Mouse (Mus musculus) CH12.LX (cell line): ENCODE data around the gene Olfr520. TPM values are rescaled to one million over a fixed set of nuclear protein-coding genes. Genes with fewer than 3 reads are reported as not detected.

Experiments
- DNase-seq: peaks from one replicate; pipeline ENCODE4 v3.0.0-alpha.2; 2013; ENCODE audit errors: extremely low read depth
- H3K27ac ChIP-seq: 2 replicates; pipeline ENCODE4 v1.5.1; 2012; ENCODE audit warnings: low read depth, mild to moderate bottlenecking, control low read depth, moderate library complexity; ENCODE audit not compliant: insufficient read depth
- H3K27me3 ChIP-seq: replicated peaks from 2 replicates; pipeline ENCODE3; 2012; ENCODE audit warnings: inconsistent platforms
- H3K36me3 ChIP-seq, 2 experiments: replicated peaks in 1 of 2; 2 replicates each; pipeline versions ENCODE3 to v1.6.1; 2012; ENCODE audit warnings: inconsistent platforms in 1 of 2, low read length in 1 of 2, mild to moderate bottlenecking in 1 of 2, mixed read lengths in 1 of 2, moderate library complexity in 1 of 2; ENCODE audit not compliant: control insufficient read depth in 1 of 2, insufficient read depth in 1 of 2
- H3K4me1 ChIP-seq, 2 experiments: 2 replicates each; pipeline ENCODE4 v1.6.1; 2012; ENCODE audit warnings: inconsistent platforms in 1 of 2, moderate library complexity in 1 of 2; ENCODE audit not compliant: insufficient read depth in 2 of 2, control insufficient read depth in 1 of 2
- H3K4me2 ChIP-seq: 2 replicates; pipeline ENCODE4 v1.6.1; 2012; ENCODE audit warnings: low read depth, mild to moderate bottlenecking, control low read depth; ENCODE audit not compliant: poor library complexity, insufficient read depth, severe bottlenecking
- H3K4me3 ChIP-seq, 3 experiments: fragments of 150-350 bp in 1 of 3; sonication (generic) in 1 of 3; replicated peaks in 1 of 3; 2 replicates each; pipeline versions ENCODE3 to v1.5.1; 2011 to 2012; ENCODE audit warnings: low read depth in 2 of 3, low read length in 2 of 3, mild to moderate bottlenecking in 2 of 3, moderate library complexity in 2 of 3, control low read depth in 1 of 3, improper control_type of control experiment in 1 of 3, inconsistent platforms in 1 of 3, mixed read lengths in 1 of 3; ENCODE audit not compliant: poor library complexity in 1 of 3
- H3K79me2 ChIP-seq: replicated peaks from 2 replicates; pipeline ENCODE4 v1.6.1; 2012; ENCODE audit warnings: mild to moderate bottlenecking, moderate library complexity; ENCODE audit not compliant: control insufficient read depth, poor library complexity, insufficient read depth, severe bottlenecking; ENCODE audit errors: extremely low read depth
- H3K9ac ChIP-seq: 2 replicates; pipeline ENCODE4 v1.6.1; 2012; ENCODE audit warnings: low read depth, mild to moderate bottlenecking, control low read depth, moderate library complexity; ENCODE audit not compliant: insufficient read depth
- H3K9me3 ChIP-seq: replicated peaks from 2 replicates; pipeline ENCODE3; 2012; ENCODE audit warnings: low read length, inconsistent platforms, mixed read lengths
- CTCF ChIP-seq, 2 experiments: IDR thresholded peaks in 1 of 2; conservative IDR thresholded peaks in 1 of 2; 2 replicates each; pipeline ENCODE4 v1.5.1; 2011 to 2012; ENCODE audit warnings: low read depth in 2 of 2, low read length in 2 of 2, improper control_type of control experiment in 1 of 2, inconsistent platforms in 1 of 2, mild to moderate bottlenecking in 1 of 2, moderate library complexity in 1 of 2
- ELF1 ChIP-seq: IDR thresholded peaks from 2 replicates; pipeline ENCODE4 v1.6.1; 2014; ENCODE audit warnings: low read depth, mild to moderate bottlenecking, inconsistent platforms, low read length, improper control_type of control experiment
- EP300 ChIP-seq: IDR thresholded peaks from 2 replicates; pipeline ENCODE4 v1.6.1; 2011; ENCODE audit warnings: low read length, improper control_type of control experiment
- GABPA ChIP-seq: IDR thresholded peaks from 2 replicates; pipeline ENCODE4 v1.6.1; 2012; ENCODE audit warnings: low read depth, low read length, improper control_type of control experiment, inconsistent platforms; ENCODE audit not compliant: insufficient replicate concordance
- HCFC1 ChIP-seq: IDR thresholded peaks from 2 replicates; pipeline ENCODE4 v1.6.1; 2012; ENCODE audit warnings: low read depth, mild to moderate bottlenecking, inconsistent platforms, low read length, improper control_type of control experiment
- IRF4 ChIP-seq: IDR thresholded peaks from 2 replicates; pipeline ENCODE4 v1.6.1; 2014; ENCODE audit warnings: low read depth, mild to moderate bottlenecking, inconsistent platforms, low read length, improper control_type of control experiment
- JUN ChIP-seq: IDR thresholded peaks from 2 replicates; pipeline ENCODE4 v1.6.1; 2011; ENCODE audit warnings: low read depth, mild to moderate bottlenecking, low read length, improper control_type of control experiment, moderate library complexity; ENCODE audit not compliant: insufficient read depth
- JUND ChIP-seq: conservative IDR thresholded peaks from 2 replicates; pipeline ENCODE4 v1.6.1; 2011; ENCODE audit warnings: low read depth, low read length, improper control_type of control experiment
- KAT2A ChIP-seq: IDR thresholded peaks from 2 replicates; pipeline ENCODE4 v1.6.1; 2012; ENCODE audit warnings: low read length, improper control_type of control experiment, inconsistent platforms; ENCODE audit not compliant: insufficient replicate concordance
- MAFK ChIP-seq: IDR thresholded peaks from 2 replicates; pipeline ENCODE4 v1.6.1; 2011; ENCODE audit warnings: low read length, improper control_type of control experiment; ENCODE audit not compliant: insufficient replicate concordance
- MAX ChIP-seq: IDR thresholded peaks from 2 replicates; pipeline ENCODE4 v1.6.1; 2011; ENCODE audit warnings: low read length, improper control_type of control experiment
- MAZ ChIP-seq: IDR thresholded peaks from 2 replicates; pipeline ENCODE4 v1.6.1; 2012; ENCODE audit warnings: low read depth, mild to moderate bottlenecking, inconsistent platforms, low read length, improper control_type of control experiment, moderate library complexity
- MEF2A ChIP-seq: IDR thresholded peaks from 2 replicates; pipeline ENCODE4 v1.6.1; 2014; ENCODE audit warnings: low read depth, mild to moderate bottlenecking, inconsistent platforms, low read length, improper control_type of control experiment, borderline replicate concordance
- NELFE ChIP-seq: IDR thresholded peaks from 2 replicates; pipeline ENCODE4 v1.6.1; 2011; ENCODE audit warnings: low read depth, low read length, improper control_type of control experiment
- NRF1 ChIP-seq: IDR thresholded peaks from 2 replicates; pipeline ENCODE4 v1.6.1; 2014; ENCODE audit warnings: low read depth, mild to moderate bottlenecking, inconsistent platforms, low read length, improper control_type of control experiment, moderate library complexity
- PAX5 ChIP-seq: IDR thresholded peaks from 2 replicates; pipeline ENCODE4 v1.6.1; 2012; ENCODE audit warnings: low read length, inconsistent platforms, mixed read lengths
- POLR2A ChIP-seq: IDR thresholded peaks from 2 replicates; pipeline ENCODE4 v1.6.1; 2011; ENCODE audit warnings: low read depth, mild to moderate bottlenecking, improper control_type of control experiment, low read length
- RAD21 ChIP-seq: IDR thresholded peaks from 2 replicates; pipeline ENCODE4 v1.6.1; 2011; ENCODE audit warnings: low read depth, mild to moderate bottlenecking, low read length, improper control_type of control experiment, moderate library complexity
- RCOR1 ChIP-seq: conservative IDR thresholded peaks from 2 replicates; pipeline ENCODE4 v1.6.1; 2012; ENCODE audit warnings: low read depth, mild to moderate bottlenecking, inconsistent platforms, low read length, improper control_type of control experiment
- SIN3A ChIP-seq: IDR thresholded peaks from 2 replicates; pipeline ENCODE4 v1.6.1; 2012; ENCODE audit warnings: low read length, improper control_type of control experiment, inconsistent platforms
- SMC3 ChIP-seq: IDR thresholded peaks from 2 replicates; pipeline ENCODE4 v1.6.1; 2011; ENCODE audit warnings: low read depth, low read length, improper control_type of control experiment
- TBP ChIP-seq: conservative IDR thresholded peaks from 2 replicates; pipeline ENCODE4 v1.6.1; 2011; ENCODE audit warnings: low read depth, low read length, improper control_type of control experiment
- TCF12 ChIP-seq: IDR thresholded peaks from 2 replicates; pipeline ENCODE4 v1.6.1; 2014; ENCODE audit warnings: low read depth, mild to moderate bottlenecking, inconsistent platforms, low read length, improper control_type of control experiment
- UBTF ChIP-seq: IDR thresholded peaks from 2 replicates; pipeline ENCODE4 v1.6.1; 2012; ENCODE audit warnings: low read depth, mild to moderate bottlenecking, inconsistent platforms, low read length, improper control_type of control experiment, moderate library complexity
- USF1 ChIP-seq: IDR thresholded peaks from 2 replicates; pipeline ENCODE4 v1.6.1; 2014; ENCODE audit warnings: low read depth, mild to moderate bottlenecking, inconsistent platforms, low read length, improper control_type of control experiment
- USF2 ChIP-seq: conservative IDR thresholded peaks from 2 replicates; pipeline ENCODE4 v1.6.1; 2011; ENCODE audit warnings: low read depth, low read length, improper control_type of control experiment
- ZMIZ1 ChIP-seq: IDR thresholded peaks from 2 replicates; pipeline ENCODE4 v1.6.1; 2012; ENCODE audit warnings: low read depth, mild to moderate bottlenecking, inconsistent platforms, low read length, improper control_type of control experiment
- dilution Hi-C: fragments of 300-500 bp; cut with MboI; formaldehyde crosslinking; loops from 2 replicates; pipeline ENCODE4 v1.14.3; 2020; ENCODE audit warnings: low sequenced_read_pairs; ENCODE audit not compliant: extremely low pct_unique_long_range_greater_than_20kb, extremely low pct_ligation_motif_present
- in situ Hi-C: fragments of 300-500 bp; cut with MboI; formaldehyde crosslinking; loops from 3 replicates; pipeline ENCODE4 v1.14.3; 2019; ENCODE audit warnings: low sequenced_read_pairs, low pct_ligation_motif_present, low pct_unique_long_range_greater_than_20kb, mixed read lengths
- polyA plus RNA-seq: library from polyadenylated mRNA; unstranded; fragments of >175 nt; gene quantifications from 2 replicates; pipeline ENCODE4 v1.2.1, GENCODE M21; 2012; ENCODE audit warnings: low read depth; ENCODE audit not compliant: insufficient read length
- total RNA-seq, 2 experiments: library from RNA; depleted of rRNA; stranded (reverse); fragments of 300-350 nt in 1 of 2; fragments of >200 nt in 1 of 2; gene quantifications; 2 replicates each; pipeline ENCODE4 v1.2.3; 2012 to 2014

Olfr520 gene
- total and polyA plus RNA-seq, 3 experiments, result not detected

DNA sequence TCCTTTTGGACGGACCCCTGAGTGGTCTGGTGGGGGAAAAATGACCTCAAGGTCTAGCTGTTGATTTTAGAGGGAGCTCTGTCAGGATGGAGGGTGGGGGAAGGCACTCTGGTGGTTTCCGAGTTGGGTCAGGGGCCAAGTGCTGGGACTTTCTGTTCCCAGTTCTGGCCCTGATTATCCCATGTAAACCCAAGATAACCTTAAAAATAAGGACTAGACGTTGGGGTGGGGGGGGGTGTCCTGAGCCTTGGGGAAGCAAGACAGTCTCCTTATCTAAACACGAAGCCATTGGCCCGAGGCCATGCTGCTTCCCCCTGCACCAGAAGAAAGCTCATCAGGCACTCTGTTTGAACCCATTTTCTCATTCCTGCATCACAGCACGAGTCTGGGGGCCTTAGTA, 27.9 kb upstream of the Olfr520 start:
- H3K4me3 ChIP-seq, result no peak overlapping the region
- H3K36me3 ChIP-seq, result no peaks in the 10 kb centered on the region
- no peaks in the 10 kb centered on the region for H3K79me2 ChIP-seq
- no peaks in the 10 kb centered on the region for H3K9me3 ChIP-seq
- no peak overlapping the region for H3K27ac ChIP-seq
- dilution Hi-C loops, result no loop called here
- H3K27me3 ChIP-seq, result peaks cover 4% of the 10 kb centered on the region
- peaks cover 0 to 18% of the 10 kb centered on the region in 2 experiments; a peak in 2 of 4 replicates for H3K4me1 ChIP-seq
- no peak overlapping the region for H3K9ac ChIP-seq
- no peak overlapping the region for H3K4me2 ChIP-seq
- no peak for TF ChIP-seq MAFK
- no peak for TF ChIP-seq IRF4
- TF ChIP-seq ELF1, result no peak
- TF ChIP-seq MEF2A, result no peak
- TF ChIP-seq TCF12, result no peak
- no peak for TF ChIP-seq NELFE
- TF ChIP-seq RAD21, result no peak
- no peak for TF ChIP-seq MAZ
- no peak for TF ChIP-seq SMC3
- TF ChIP-seq PAX5, result no peak
- no peak for TF ChIP-seq POLR2A
- no peak for TF ChIP-seq ZMIZ1
- no peak for DNase-seq
- in situ Hi-C loops, result loop anchor here (10.0 kb wide), 1 partner anchor 77 kb away; the partner anchor contains the start of gene Tpbgl

DNA sequence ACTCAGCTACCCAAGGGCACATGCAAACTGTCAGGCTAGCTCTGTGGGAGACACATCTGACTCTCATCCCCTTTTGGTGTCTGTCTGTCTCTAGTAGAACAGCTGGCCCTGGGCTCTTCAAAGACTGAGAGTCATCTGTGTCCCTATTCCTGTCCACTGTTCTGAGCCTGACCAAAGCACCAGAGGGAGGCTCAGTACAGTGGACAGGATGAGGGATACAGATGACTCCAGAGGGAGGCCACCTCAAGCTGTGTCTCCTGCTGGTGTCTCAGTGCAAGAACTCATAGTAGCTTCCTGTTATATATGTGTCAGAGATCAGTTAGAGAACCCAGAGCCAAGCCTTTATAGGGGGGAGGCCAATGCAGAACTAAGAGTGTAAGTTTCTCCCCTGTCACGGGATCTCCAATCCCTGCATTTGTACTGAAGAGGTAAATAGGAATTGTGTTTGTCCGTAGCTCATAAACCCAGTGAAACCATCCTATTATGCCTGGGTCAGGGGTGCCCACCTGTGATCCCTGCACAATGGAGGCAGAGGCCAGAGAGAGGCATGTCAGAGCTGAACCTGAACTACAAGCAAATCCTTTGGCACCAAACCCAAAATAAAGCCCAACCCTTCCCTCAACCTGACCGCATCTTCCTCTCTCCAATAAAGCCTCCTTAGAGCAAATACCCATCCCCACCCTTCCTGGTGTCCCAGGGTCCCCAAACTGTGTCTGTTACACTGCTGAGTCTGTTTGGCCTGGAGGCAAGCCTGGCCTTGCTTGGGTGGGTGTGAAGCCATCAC, 25.1 kb upstream of the Olfr520 start:
- Histone ChIP-seq H3K36me3 (no peaks in the 10 kb centered on the region), H3K4me3 (no peak overlapping the region)
- dilution Hi-C loops, result no loop called here

More for the DNA sequence above, 25.1 kb upstream of the Olfr520 start:
- Histone ChIP-seq H3K79me2 (no peaks in the 10 kb centered on the region), H3K9me3 (no peaks in the 10 kb centered on the region), H3K27ac (no peak overlapping the region), H3K4me2 (no peak overlapping the region), H3K9ac (no peak overlapping the region), H3K4me1 (peaks cover 0 to 21% of the 10 kb centered on the region in 2 experiments; a peak in 2 of 4 replicates), H3K27me3 (peaks cover 5% of the 10 kb centered on the region)
- in situ Hi-C loops, result loop anchor here (10.0 kb wide), 1 partner anchor 80 kb away; the partner anchor contains the start of gene Tpbgl
- DNase-seq, result no peak
- no peak for TF ChIP-seq USF1
- no peak for TF ChIP-seq ELF1
- TF ChIP-seq MAZ, result no peak
- TF ChIP-seq RAD21, result no peak
- TF ChIP-seq USF2, result no peak
- no peak for TF ChIP-seq RCOR1
- TF ChIP-seq EP300, result no peak
- no peak for TF ChIP-seq KAT2A
- TF ChIP-seq JUND, result no peak
- no peak for TF ChIP-seq HCFC1
- TF ChIP-seq SIN3A, result no peak
- TF ChIP-seq CTCF (conservative IDR thresholded peaks at IDR 0.05 in 1 of 2, IDR thresholded peaks at IDR 0.05 in 1 of 2; ENCODE audit: low read depth in 2 of 2, low read length in 2 of 2), result no peak
- TF ChIP-seq NRF1, result no peak
- no peak for TF ChIP-seq GABPA
- TF ChIP-seq ZMIZ1, result no peak
- TF ChIP-seq TCF12, result no peak
- TF ChIP-seq TBP, result no peak
- no peak for TF ChIP-seq UBTF
- no peak for TF ChIP-seq MAX
- no peak for TF ChIP-seq JUN
